Mouse (Mus musculus) CH12.LX (cell line): ENCODE results near the gene Arf6. TPM values are rescaled to one million over a fixed set of nuclear protein-coding genes. Genes with fewer than 3 reads are reported as not detected.

ENCODE experiments used
- DNase-seq: peaks from one replicate; pipeline ENCODE4 v3.0.0-alpha.2; 2013; ENCODE audit errors: extremely low read depth
- H3K27ac ChIP-seq: 2 replicates; pipeline ENCODE4 v1.5.1; 2012; ENCODE audit warnings: low read depth, mild to moderate bottlenecking, control low read depth, moderate library complexity; ENCODE audit not compliant: insufficient read depth
- H3K27me3 ChIP-seq: replicated peaks from 2 replicates; pipeline ENCODE3; 2012; ENCODE audit warnings: inconsistent platforms
- H3K36me3 ChIP-seq, 2 experiments: replicated peaks in 1 of 2; 2 replicates each; pipeline versions ENCODE3 to v1.6.1; 2012; ENCODE audit warnings: inconsistent platforms in 1 of 2, low read length in 1 of 2, mild to moderate bottlenecking in 1 of 2, mixed read lengths in 1 of 2, moderate library complexity in 1 of 2; ENCODE audit not compliant: control insufficient read depth in 1 of 2, insufficient read depth in 1 of 2
- H3K4me1 ChIP-seq, 2 experiments: 2 replicates each; pipeline ENCODE4 v1.6.1; 2012; ENCODE audit warnings: inconsistent platforms in 1 of 2, moderate library complexity in 1 of 2; ENCODE audit not compliant: insufficient read depth in 2 of 2, control insufficient read depth in 1 of 2
- H3K4me2 ChIP-seq: 2 replicates; pipeline ENCODE4 v1.6.1; 2012; ENCODE audit warnings: low read depth, mild to moderate bottlenecking, control low read depth; ENCODE audit not compliant: poor library complexity, insufficient read depth, severe bottlenecking
- H3K4me3 ChIP-seq, 3 experiments: fragments of 150-350 bp in 1 of 3; sonication (generic) in 1 of 3; replicated peaks in 1 of 3; 2 replicates each; pipeline versions ENCODE3 to v1.5.1; 2011 to 2012; ENCODE audit warnings: low read depth in 2 of 3, low read length in 2 of 3, mild to moderate bottlenecking in 2 of 3, moderate library complexity in 2 of 3, control low read depth in 1 of 3, improper control_type of control experiment in 1 of 3, inconsistent platforms in 1 of 3, mixed read lengths in 1 of 3; ENCODE audit not compliant: poor library complexity in 1 of 3
- H3K79me2 ChIP-seq: replicated peaks from 2 replicates; pipeline ENCODE4 v1.6.1; 2012; ENCODE audit warnings: mild to moderate bottlenecking, moderate library complexity; ENCODE audit not compliant: control insufficient read depth, poor library complexity, insufficient read depth, severe bottlenecking; ENCODE audit errors: extremely low read depth
- H3K9ac ChIP-seq: 2 replicates; pipeline ENCODE4 v1.6.1; 2012; ENCODE audit warnings: low read depth, mild to moderate bottlenecking, control low read depth, moderate library complexity; ENCODE audit not compliant: insufficient read depth
- H3K9me3 ChIP-seq: replicated peaks from 2 replicates; pipeline ENCODE3; 2012; ENCODE audit warnings: low read length, inconsistent platforms, mixed read lengths
- BHLHE40 ChIP-seq: IDR thresholded peaks from 2 replicates; pipeline ENCODE4 v1.6.1; 2011; ENCODE audit warnings: mild to moderate bottlenecking, low read depth, low read length, improper control_type of control experiment
- CHD1 ChIP-seq: IDR thresholded peaks from 2 replicates; pipeline ENCODE4 v1.6.1; 2012; ENCODE audit warnings: low read depth, low read length, improper control_type of control experiment, inconsistent platforms
- CHD2 ChIP-seq: IDR thresholded peaks from 2 replicates; pipeline ENCODE4 v1.6.1; 2011; ENCODE audit warnings: low read length, improper control_type of control experiment
- CTCF ChIP-seq, 2 experiments: IDR thresholded peaks in 1 of 2; conservative IDR thresholded peaks in 1 of 2; 2 replicates each; pipeline ENCODE4 v1.5.1; 2011 to 2012; ENCODE audit warnings: low read depth in 2 of 2, low read length in 2 of 2, improper control_type of control experiment in 1 of 2, inconsistent platforms in 1 of 2, mild to moderate bottlenecking in 1 of 2, moderate library complexity in 1 of 2
- E2F4 ChIP-seq: IDR thresholded peaks from 2 replicates; pipeline ENCODE4 v1.6.1; 2011; ENCODE audit warnings: low read depth, low read length, improper control_type of control experiment; ENCODE audit not compliant: insufficient replicate concordance
- ELF1 ChIP-seq: IDR thresholded peaks from 2 replicates; pipeline ENCODE4 v1.6.1; 2014; ENCODE audit warnings: low read depth, mild to moderate bottlenecking, inconsistent platforms, low read length, improper control_type of control experiment
- EP300 ChIP-seq: IDR thresholded peaks from 2 replicates; pipeline ENCODE4 v1.6.1; 2011; ENCODE audit warnings: low read length, improper control_type of control experiment
- ETS1 ChIP-seq: conservative IDR thresholded peaks from 2 replicates; pipeline ENCODE4 v1.6.1; 2012; ENCODE audit warnings: low read depth, mild to moderate bottlenecking, inconsistent platforms, low read length, improper control_type of control experiment, moderate library complexity
- GABPA ChIP-seq: IDR thresholded peaks from 2 replicates; pipeline ENCODE4 v1.6.1; 2012; ENCODE audit warnings: low read depth, low read length, improper control_type of control experiment, inconsistent platforms; ENCODE audit not compliant: insufficient replicate concordance
- HCFC1 ChIP-seq: IDR thresholded peaks from 2 replicates; pipeline ENCODE4 v1.6.1; 2012; ENCODE audit warnings: low read depth, mild to moderate bottlenecking, inconsistent platforms, low read length, improper control_type of control experiment
- IRF4 ChIP-seq: IDR thresholded peaks from 2 replicates; pipeline ENCODE4 v1.6.1; 2014; ENCODE audit warnings: low read depth, mild to moderate bottlenecking, inconsistent platforms, low read length, improper control_type of control experiment
- JUN ChIP-seq: IDR thresholded peaks from 2 replicates; pipeline ENCODE4 v1.6.1; 2011; ENCODE audit warnings: low read depth, mild to moderate bottlenecking, low read length, improper control_type of control experiment, moderate library complexity; ENCODE audit not compliant: insufficient read depth
- KAT2A ChIP-seq: IDR thresholded peaks from 2 replicates; pipeline ENCODE4 v1.6.1; 2012; ENCODE audit warnings: low read length, improper control_type of control experiment, inconsistent platforms; ENCODE audit not compliant: insufficient replicate concordance
- MAFK ChIP-seq: IDR thresholded peaks from 2 replicates; pipeline ENCODE4 v1.6.1; 2011; ENCODE audit warnings: low read length, improper control_type of control experiment; ENCODE audit not compliant: insufficient replicate concordance
- MAX ChIP-seq: IDR thresholded peaks from 2 replicates; pipeline ENCODE4 v1.6.1; 2011; ENCODE audit warnings: low read length, improper control_type of control experiment
- MAZ ChIP-seq: IDR thresholded peaks from 2 replicates; pipeline ENCODE4 v1.6.1; 2012; ENCODE audit warnings: low read depth, mild to moderate bottlenecking, inconsistent platforms, low read length, improper control_type of control experiment, moderate library complexity
- MEF2A ChIP-seq: IDR thresholded peaks from 2 replicates; pipeline ENCODE4 v1.6.1; 2014; ENCODE audit warnings: low read depth, mild to moderate bottlenecking, inconsistent platforms, low read length, improper control_type of control experiment, borderline replicate concordance
- MXI1 ChIP-seq: IDR thresholded peaks from 2 replicates; pipeline ENCODE4 v1.6.1; 2011; ENCODE audit warnings: mild to moderate bottlenecking, low read depth, low read length, improper control_type of control experiment
- MYC ChIP-seq: IDR thresholded peaks from 2 replicates; pipeline ENCODE4 v1.6.1; 2011; ENCODE audit warnings: low read depth, mild to moderate bottlenecking, improper control_type of control experiment, low read length
- NELFE ChIP-seq: IDR thresholded peaks from 2 replicates; pipeline ENCODE4 v1.6.1; 2011; ENCODE audit warnings: low read depth, low read length, improper control_type of control experiment
- NRF1 ChIP-seq: IDR thresholded peaks from 2 replicates; pipeline ENCODE4 v1.6.1; 2014; ENCODE audit warnings: low read depth, mild to moderate bottlenecking, inconsistent platforms, low read length, improper control_type of control experiment, moderate library complexity
- PAX5 ChIP-seq: IDR thresholded peaks from 2 replicates; pipeline ENCODE4 v1.6.1; 2012; ENCODE audit warnings: low read length, inconsistent platforms, mixed read lengths
- POLR2A ChIP-seq: IDR thresholded peaks from 2 replicates; pipeline ENCODE4 v1.6.1; 2011; ENCODE audit warnings: low read depth, mild to moderate bottlenecking, improper control_type of control experiment, low read length
- RCOR1 ChIP-seq: conservative IDR thresholded peaks from 2 replicates; pipeline ENCODE4 v1.6.1; 2012; ENCODE audit warnings: low read depth, mild to moderate bottlenecking, inconsistent platforms, low read length, improper control_type of control experiment
- SIN3A ChIP-seq: IDR thresholded peaks from 2 replicates; pipeline ENCODE4 v1.6.1; 2012; ENCODE audit warnings: low read length, improper control_type of control experiment, inconsistent platforms
- SMC3 ChIP-seq: IDR thresholded peaks from 2 replicates; pipeline ENCODE4 v1.6.1; 2011; ENCODE audit warnings: low read depth, low read length, improper control_type of control experiment
- TBP ChIP-seq: conservative IDR thresholded peaks from 2 replicates; pipeline ENCODE4 v1.6.1; 2011; ENCODE audit warnings: low read depth, low read length, improper control_type of control experiment
- TCF12 ChIP-seq: IDR thresholded peaks from 2 replicates; pipeline ENCODE4 v1.6.1; 2014; ENCODE audit warnings: low read depth, mild to moderate bottlenecking, inconsistent platforms, low read length, improper control_type of control experiment
- USF1 ChIP-seq: IDR thresholded peaks from 2 replicates; pipeline ENCODE4 v1.6.1; 2014; ENCODE audit warnings: low read depth, mild to moderate bottlenecking, inconsistent platforms, low read length, improper control_type of control experiment
- USF2 ChIP-seq: conservative IDR thresholded peaks from 2 replicates; pipeline ENCODE4 v1.6.1; 2011; ENCODE audit warnings: low read depth, low read length, improper control_type of control experiment
- ZC3H11A ChIP-seq: IDR thresholded peaks from 2 replicates; pipeline ENCODE4 v1.6.1; 2012; ENCODE audit warnings: low read depth, mild to moderate bottlenecking, inconsistent platforms, low read length, improper control_type of control experiment
- ZKSCAN1 ChIP-seq: IDR thresholded peaks from 2 replicates; pipeline ENCODE4 v1.6.1; 2012; ENCODE audit warnings: low read depth, inconsistent platforms, low read length, improper control_type of control experiment, borderline replicate concordance
- dilution Hi-C: fragments of 300-500 bp; cut with MboI; formaldehyde crosslinking; loops from 2 replicates; pipeline ENCODE4 v1.14.3; 2020; ENCODE audit warnings: low sequenced_read_pairs; ENCODE audit not compliant: extremely low pct_unique_long_range_greater_than_20kb, extremely low pct_ligation_motif_present
- in situ Hi-C: fragments of 300-500 bp; cut with MboI; formaldehyde crosslinking; loops from 3 replicates; pipeline ENCODE4 v1.14.3; 2019; ENCODE audit warnings: low sequenced_read_pairs, low pct_ligation_motif_present, low pct_unique_long_range_greater_than_20kb, mixed read lengths
- polyA plus RNA-seq: library from polyadenylated mRNA; unstranded; fragments of >175 nt; gene quantifications from 2 replicates; pipeline ENCODE4 v1.2.1, GENCODE M21; 2012; ENCODE audit warnings: low read depth; ENCODE audit not compliant: insufficient read length
- total RNA-seq, 2 experiments: library from RNA; depleted of rRNA; stranded (reverse); fragments of 300-350 nt in 1 of 2; fragments of >200 nt in 1 of 2; gene quantifications; 2 replicates each; pipeline ENCODE4 v1.2.3; 2012 to 2014

Arf6 gene
- total and polyA plus RNA-seq, 3 experiments, result 258 to 375 (median 312) TPM

DNA sequence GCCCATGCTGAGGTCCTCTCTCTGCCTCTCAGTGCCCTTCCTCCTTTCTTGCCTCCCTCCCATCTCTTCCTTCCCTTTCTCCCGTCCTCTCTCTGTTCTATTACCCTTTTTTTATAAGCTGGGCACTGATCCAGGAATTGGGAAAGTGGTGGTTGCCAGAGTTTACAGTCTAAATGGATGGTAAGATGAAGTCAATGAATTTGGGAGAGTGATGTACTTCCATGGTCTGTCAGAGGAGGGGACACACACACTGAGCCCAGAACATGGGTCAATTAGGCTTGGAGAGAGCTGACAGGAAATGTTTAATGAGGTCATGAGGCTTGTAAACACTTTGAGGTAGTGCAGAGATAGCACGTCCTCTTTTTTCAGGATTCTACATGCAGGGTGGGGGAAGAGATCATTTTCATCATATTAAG is 28.9 kb downstream of the Arf6 start:
- DNase-seq, result no peak
- Histone ChIP-seq H3K4me3 (no peak overlapping the region), H3K9me3 (no peaks in the 10 kb centered on the region), H3K4me1 (peaks cover 29 to 48% of the 10 kb centered on the region in 2 experiments), H3K4me2 (no peak overlapping the region; the same call in 1 of the 2 replicates), H3K36me3 (no peaks in the 10 kb centered on the region), H3K9ac (peak overlapping the region; percentile 26; the same call in 1 of the 2 replicates), H3K27me3 (no peaks in the 10 kb centered on the region), H3K27ac (peak overlapping the region; percentile 89), H3K79me2 (no peaks in the 10 kb centered on the region)
- in situ Hi-C loops (no loop called here), dilution Hi-C loops (no loop called here)
- TF ChIP-seq NRF1 (0 out of 2 replicates have a peak, but pooled peaks have one; percentile 12), CTCF (conservative IDR thresholded peaks at IDR 0.05 in 1 of 2, IDR thresholded peaks at IDR 0.05 in 1 of 2; ENCODE audit: low read depth in 2 of 2, low read length in 2 of 2) (no peak), EP300 (peak; percentile 47), MAX (0 out of 2 replicates have a peak, but pooled peaks have one; percentile 21), MXI1 (0 out of 2 replicates have a peak, but pooled peaks have one; percentile 39), MEF2A (no peak), JUN (no peak), PAX5 (no peak), TCF12 (peak; percentile 49; the same call in 1 of the 2 replicates), GABPA (no peak), BHLHE40 (peak; percentile 35; the same call in 1 of the 2 replicates), SIN3A (no peak), ZKSCAN1 (no peak), ELF1 (no peak), HCFC1 (no peak), SMC3 (0 out of 2 replicates have a peak, but pooled peaks have one; percentile 13), ZC3H11A (no peak), MAFK (no peak), MAZ (no peak), ETS1 (peak; percentile 25; the same call in 1 of the 2 replicates), CHD2 (no peak), NELFE (no peak), USF1 (no peak), IRF4 (no peak), USF2 (no peak), TBP (no peak), MYC (no peak), RCOR1 (no peak), CHD1 (no peak), E2F4 (no peak), POLR2A (no peak), KAT2A (0 out of 2 replicates have a peak, but pooled peaks have one; percentile 18)
